Mouse (Mus musculus): ENCODE measurements around the gene Pgc.

Gene Pgc

DNA sequence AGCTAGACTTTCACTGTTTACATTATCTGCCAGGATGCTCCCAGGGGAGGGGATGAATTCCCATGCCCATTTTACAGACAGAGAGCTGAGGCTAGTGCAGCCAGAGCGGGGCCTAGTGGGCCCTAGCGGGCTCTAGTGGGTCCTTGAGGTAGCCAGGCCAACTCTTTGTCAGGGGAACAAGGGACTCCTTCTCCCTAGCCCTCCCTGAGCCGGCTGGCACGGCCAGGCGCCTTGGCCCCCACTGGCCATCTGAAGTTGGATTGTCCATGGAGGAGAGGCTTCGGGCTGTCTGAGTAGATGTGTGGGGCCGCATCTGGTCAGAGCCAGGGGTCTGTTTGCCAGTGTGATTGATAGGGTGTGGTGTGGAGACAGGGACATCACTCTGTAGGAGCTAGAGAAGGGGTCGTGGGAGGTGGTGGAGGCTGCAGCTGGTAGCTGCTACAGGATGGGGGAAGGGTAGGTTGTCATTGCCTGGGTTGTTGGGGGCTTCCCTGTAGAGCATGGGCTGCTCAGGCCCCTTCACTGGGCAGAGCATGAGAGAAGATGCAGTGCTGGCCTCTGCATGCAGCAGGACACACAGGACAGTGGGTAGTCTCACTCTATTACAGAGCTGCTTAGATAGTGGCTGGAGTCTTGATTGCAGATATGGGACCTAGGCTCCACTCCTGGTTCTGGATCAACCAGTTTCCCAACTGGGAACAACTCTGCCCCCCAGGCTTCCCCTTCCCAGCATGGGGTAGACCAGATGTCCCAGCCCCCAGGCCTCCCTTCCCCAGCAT lies 57.0 kb downstream of the Pgc start:
- DNase-seq (ENCODE audit: low spot score in 2 of 2) = no peak
